Mouse (Mus musculus) heart, adult 2 months (tissue): Measurements from ENCODE around the gene Actn3.

Experiments used
- CTCF ChIP-seq: fragments of 200-600 bp; IDR thresholded peaks from 2 replicates; pipeline ENCODE4 v1.8.1; 2022; ENCODE audit warnings: antibody characterized with exemption, mild to moderate bottlenecking, moderate library complexity
- POLR2A ChIP-seq: fragments of 200-500 bp; IDR thresholded peaks from 2 replicates; pipeline ENCODE4 v1.6.1; 2011; ENCODE audit warnings: mild to moderate bottlenecking, low read depth, low read length, control low read depth; ENCODE audit not compliant: insufficient read depth

- TF ChIP-seq CTCF, result no peak
- no peak for TF ChIP-seq POLR2A
Observed at GRCm38 (mm10) chr19:4919652-4920051, 41.9 kb upstream of the Actn3 start.
